Mouse (Mus musculus): Measurements from ENCODE around the gene Gtsf1l. TPM values are rescaled to one million over a fixed set of nuclear protein-coding genes. Genes with fewer than 3 reads are reported as not detected.
"Not testable (repeated sequence)": the region's sequence is repeated elsewhere in the genome, so short reads cannot be mapped to it uniquely, and the experiment has no call there.

Gtsf1l gene
- polyA plus RNA-seq, 1 experiment from 2014 or later: not detected

- no peak for ATAC-seq (replicated peaks; ENCODE audit: low FRiP score, low read depth)
- 73% methylated on average over 1 of the region's 1 CpGs for WGBS
These were observed 20.4 kb downstream of the Gtsf1l start for GRCm38 (mm10) chr2:163067233-163067632.

GRCm38 (mm10) chr2:163066326-163066725 lies 21.3 kb downstream of the Gtsf1l start:
- no peaks in the 10 kb centered on the region for H3K9me3 ChIP-seq (replicated peaks; ENCODE audit: low read length)
- H3K9ac ChIP-seq (ENCODE audit: low read depth, low read length): no peak overlapping the region
- H3K27ac ChIP-seq: no peak overlapping the region
- no peaks in the 10 kb centered on the region for H3K27me3 ChIP-seq (ENCODE audit: insufficient read depth, low read length)
- no peak for DNase-seq (ENCODE audit: low spot score)
- no peak overlapping the region for H3K4me2 ChIP-seq (ENCODE audit: low read length)
- no peaks in the 10 kb centered on the region for H3K4me1 ChIP-seq (replicated peaks; ENCODE audit: insufficient read depth, low read length)
- 95% methylated on average over 6 of the region's 6 CpGs for WGBS
- TF ChIP-seq CTCF (IDR thresholded peaks at IDR 0.05; ENCODE audit: low read depth): no peak
- ATAC-seq (replicated peaks; ENCODE audit: low FRiP score, low read depth): no peak
- no peak overlapping the region for H3K4me3 ChIP-seq (replicated peaks; ENCODE audit: low read depth, low read length)
- peaks cover 10% of the 10 kb centered on the region; the same call in 1 of the 2 replicates for H3K36me3 ChIP-seq (ENCODE audit: insufficient read depth, low read length)

More at GRCm38 (mm10) chr2:163067233-163067632, 20.4 kb downstream of the Gtsf1l start:
- DNase-seq (ENCODE audit: low spot score): no peak
- Histone ChIP-seq H3K9ac (ENCODE audit: low read depth, low read length) (no peak overlapping the region), H3K4me1 (replicated peaks; ENCODE audit: insufficient read depth, low read length) (no peaks in the 10 kb centered on the region), H3K36me3 (ENCODE audit: insufficient read depth, low read length) (peaks cover 10% of the 10 kb centered on the region; the same call in 1 of the 2 replicates), H3K4me2 (ENCODE audit: low read length) (no peak overlapping the region), H3K4me3 (replicated peaks; ENCODE audit: low read depth, low read length) (no peak overlapping the region), H3K27ac (no peak overlapping the region), H3K9me3 (replicated peaks; ENCODE audit: low read length) (no peaks in the 10 kb centered on the region), H3K27me3 (ENCODE audit: insufficient read depth, low read length) (no peaks in the 10 kb centered on the region)
- TF ChIP-seq CTCF (IDR thresholded peaks at IDR 0.05; ENCODE audit: low read depth): no peak

DNA sequence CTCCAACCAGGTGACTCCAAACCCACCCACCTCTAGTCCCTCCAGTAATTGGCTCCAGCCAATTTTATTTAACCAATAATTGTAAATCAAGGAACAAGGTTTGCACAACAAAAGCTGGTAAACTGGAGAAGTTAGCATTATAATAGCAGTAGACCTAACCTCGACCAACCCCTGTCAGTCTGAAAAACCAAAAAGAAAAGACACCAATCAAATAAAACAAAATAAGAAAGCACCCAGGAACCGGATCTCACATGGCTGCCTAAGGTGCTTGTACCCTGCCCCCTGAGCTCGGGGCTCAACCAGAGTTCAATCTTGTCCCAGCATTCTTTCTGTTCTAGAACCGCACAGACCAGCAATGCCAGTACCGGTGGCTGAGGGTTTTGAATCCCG lies 25.5 kb downstream of the Gtsf1l start:
- Histone ChIP-seq H3K4me2 (ENCODE audit: low read length) (no peak overlapping the region), H3K9me3 (replicated peaks; ENCODE audit: low read length) (no peaks in the 10 kb centered on the region), H3K4me3 (replicated peaks; ENCODE audit: low read depth, low read length) (no peak overlapping the region), H3K4me1 (replicated peaks; ENCODE audit: insufficient read depth, low read length) (no peaks in the 10 kb centered on the region), H3K9ac (ENCODE audit: low read depth, low read length) (no peak overlapping the region), H3K36me3 (ENCODE audit: insufficient read depth, low read length) (0 out of 2 replicates have a peak, but pooled peaks cover 6% of the 10 kb centered on the region), H3K27me3 (ENCODE audit: insufficient read depth, low read length) (no peaks in the 10 kb centered on the region), H3K27ac (no peak overlapping the region)
- no peak for DNase-seq (ENCODE audit: low spot score)
- TF ChIP-seq CTCF (IDR thresholded peaks at IDR 0.05; ENCODE audit: low read depth): no peak
- no peak for ATAC-seq (replicated peaks; ENCODE audit: low FRiP score, low read depth)
- 68% methylated on average over 6 of the region's 6 CpGs for WGBS

DNA sequence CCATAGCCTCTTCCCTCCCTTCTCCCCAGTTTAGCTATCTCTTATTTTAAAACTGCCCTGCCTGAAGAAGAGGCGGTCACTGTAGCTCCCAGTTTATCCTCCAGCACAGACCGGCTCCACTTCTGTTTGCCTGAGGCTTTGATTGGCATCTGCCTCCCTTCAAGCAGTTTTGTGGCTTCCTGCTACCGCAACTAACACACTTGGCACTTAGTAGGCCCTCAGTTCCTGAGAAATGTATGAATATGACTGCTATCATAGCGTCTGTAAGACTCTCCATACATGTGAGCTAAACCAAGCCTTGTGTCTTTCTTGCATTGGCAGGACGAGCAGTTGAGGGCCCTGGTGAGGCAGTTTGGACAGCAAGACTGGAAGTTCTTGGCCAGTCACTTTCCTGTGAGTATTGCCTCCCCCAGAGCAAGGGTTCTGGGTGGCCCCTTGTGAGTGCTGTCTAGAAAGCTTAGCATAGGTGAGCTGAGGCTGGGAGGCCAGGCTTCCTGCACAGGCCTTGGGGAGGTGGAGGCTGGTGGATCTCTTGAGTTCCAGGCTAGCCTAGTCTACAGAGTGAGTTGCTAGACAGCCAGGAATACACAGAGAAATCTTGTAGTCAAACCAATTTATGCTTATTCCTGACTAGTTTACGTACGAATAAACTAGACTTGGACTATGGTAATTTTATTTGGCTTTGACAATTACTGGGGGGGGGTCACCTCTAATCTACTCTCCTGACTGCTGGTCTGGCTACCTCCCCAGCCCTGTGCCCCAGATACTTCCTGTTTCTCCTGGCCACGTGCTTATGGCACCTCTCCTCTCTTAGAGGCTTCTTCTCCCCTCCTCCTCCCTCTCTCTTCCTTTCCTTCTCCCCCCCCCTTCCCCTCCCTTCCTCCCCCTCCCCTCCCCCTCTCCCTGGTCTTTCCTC lies 26.2 kb downstream of the Gtsf1l start:
- H3K4me2 ChIP-seq (ENCODE audit: low read length): no peak overlapping the region
- H3K9me3 ChIP-seq (replicated peaks; ENCODE audit: low read length): no peaks in the 10 kb centered on the region
- ATAC-seq (replicated peaks; ENCODE audit: low FRiP score, low read depth) (no peak), DNase-seq (ENCODE audit: low spot score) (no peak)
- no peak overlapping the region for H3K27ac ChIP-seq
- H3K9ac ChIP-seq (ENCODE audit: low read depth, low read length): no peak overlapping the region
- 82% methylated on average over 8 of the region's 8 CpGs for WGBS
- no peak for TF ChIP-seq CTCF (IDR thresholded peaks at IDR 0.05; ENCODE audit: low read depth)
- 0 out of 2 replicates have a peak, but pooled peaks cover 6% of the 10 kb centered on the region for H3K36me3 ChIP-seq (ENCODE audit: insufficient read depth, low read length)
- no peak overlapping the region for H3K4me3 ChIP-seq (replicated peaks; ENCODE audit: low read depth, low read length)
- H3K4me1 ChIP-seq (replicated peaks; ENCODE audit: insufficient read depth, low read length): no peaks in the 10 kb centered on the region
- no peaks in the 10 kb centered on the region for H3K27me3 ChIP-seq (ENCODE audit: insufficient read depth, low read length)

DNA sequence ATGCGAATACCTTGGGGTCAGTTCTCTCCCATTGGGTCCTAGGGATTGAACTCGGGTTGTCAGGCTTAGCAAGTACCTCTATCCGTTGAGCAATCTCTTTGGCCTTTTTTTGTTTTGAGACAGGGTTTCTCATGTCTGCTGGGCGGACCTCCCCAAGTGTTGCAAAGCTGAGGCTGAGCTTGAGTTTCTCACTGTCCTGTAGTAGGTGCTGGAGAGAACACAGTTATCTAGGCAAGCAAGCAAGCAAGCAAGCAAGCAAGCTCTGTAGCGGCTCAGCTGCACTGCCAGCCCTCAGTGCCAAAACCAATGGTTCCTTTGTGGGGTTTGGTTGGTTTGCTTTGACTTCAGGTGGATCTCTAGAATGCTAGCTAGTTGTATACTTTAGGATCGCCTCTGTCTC lies 27.0 kb downstream of the Gtsf1l start:
- WGBS: 79% methylated on average over 6 of the region's 6 CpGs
- H3K27me3 ChIP-seq (ENCODE audit: insufficient read depth, low read length): no peaks in the 10 kb centered on the region
- H3K4me1 ChIP-seq (replicated peaks; ENCODE audit: insufficient read depth, low read length): no peaks in the 10 kb centered on the region
- no peak overlapping the region for H3K4me2 ChIP-seq (ENCODE audit: low read length)
- H3K36me3 ChIP-seq (ENCODE audit: insufficient read depth, low read length): 0 out of 2 replicates have a peak, but pooled peaks cover 6% of the 10 kb centered on the region
- DNase-seq (ENCODE audit: low spot score) (no peak), ATAC-seq (replicated peaks; ENCODE audit: low FRiP score, low read depth) (no peak)
- H3K9me3 ChIP-seq (replicated peaks; ENCODE audit: low read length): no peaks in the 10 kb centered on the region
- H3K9ac ChIP-seq (ENCODE audit: low read depth, low read length): no peak overlapping the region
- no peak overlapping the region for H3K27ac ChIP-seq
- TF ChIP-seq CTCF (IDR thresholded peaks at IDR 0.05; ENCODE audit: low read depth): no peak
- no peak overlapping the region for H3K4me3 ChIP-seq (replicated peaks; ENCODE audit: low read depth, low read length)

- not testable (repeated sequence) for H3K4me2 ChIP-seq (ENCODE audit: low read length); DNase-seq (ENCODE audit: low spot score); H3K9ac ChIP-seq (ENCODE audit: low read depth, low read length); H3K27ac ChIP-seq; ATAC-seq (replicated peaks; ENCODE audit: low FRiP score, low read depth); H3K9me3 ChIP-seq (replicated peaks; ENCODE audit: low read length); H3K27me3 ChIP-seq (ENCODE audit: insufficient read depth, low read length); H3K4me3 ChIP-seq (replicated peaks; ENCODE audit: low read depth, low read length); H3K36me3 ChIP-seq (ENCODE audit: insufficient read depth, low read length); H3K4me1 ChIP-seq (replicated peaks; ENCODE audit: insufficient read depth, low read length)
- 93% methylated on average over 6 of the region's 7 CpGs for WGBS
These were observed 28.7 kb downstream of the Gtsf1l start for GRCm38 (mm10) chr2:163058981-163059380.
